Mouse (Mus musculus) limb, embryonic 14.5 days (tissue): ENCODE results near the gene Tmem229b. TPM values are rescaled to one million over a fixed set of nuclear protein-coding genes. Genes with fewer than 3 reads are reported as not detected.

ENCODE experiments used
- ATAC-seq: fragments of 200-750 bp; cut with Nextera tagmentation; 2 replicates; pipeline ENCODE4 v1.8.0; 2017; ENCODE audit warnings: low read depth, moderate number of reproducible peaks, moderate TSS enrichment; ENCODE audit not compliant: low FRiP score
- DNase-seq: peaks from one replicate; pipeline ENCODE4 v3.0.0-alpha.2; 2015; ENCODE audit warnings: low spot score
- H3K27ac ChIP-seq: fragments of 300-500 bp; sonication (generic); replicated peaks from 2 replicates; pipeline ENCODE4 v1.5.1; 2014; ENCODE audit warnings: low read depth, mild to moderate bottlenecking, low read length, moderate library complexity, mixed read lengths
- H3K27me3 ChIP-seq: fragments of 300-500 bp; sonication (generic); 2 replicates; pipeline ENCODE4 v1.6.1; 2014; ENCODE audit warnings: low read length, mixed read lengths; ENCODE audit not compliant: control insufficient read depth, insufficient read depth
- H3K36me3 ChIP-seq: fragments of 300-500 bp; sonication (generic); 2 replicates; pipeline ENCODE4 v1.6.1; 2014; ENCODE audit warnings: mild to moderate bottlenecking, low read length, moderate library complexity, mixed read lengths; ENCODE audit not compliant: control insufficient read depth, insufficient read depth
- H3K4me1 ChIP-seq: fragments of 300-500 bp; sonication (generic); 2 replicates; pipeline ENCODE4 v1.6.1; 2014; ENCODE audit warnings: antibody characterized with exemption, low read length, mixed read lengths; ENCODE audit not compliant: control insufficient read depth, insufficient read depth
- H3K4me2 ChIP-seq: fragments of 300-500 bp; sonication (generic); replicated peaks from 2 replicates; pipeline ENCODE4 v1.6.1; 2014; ENCODE audit warnings: low read depth, mild to moderate bottlenecking, low read length, moderate library complexity; ENCODE audit not compliant: severe bottlenecking
- H3K4me3 ChIP-seq: fragments of 300-500 bp; sonication (generic); replicated peaks from 2 replicates; pipeline ENCODE4 v1.5.1; 2014; ENCODE audit warnings: low read length
- H3K9ac ChIP-seq: fragments of 300-500 bp; sonication (generic); 2 replicates; pipeline ENCODE4 v1.6.1; 2014; ENCODE audit warnings: mild to moderate bottlenecking, low read depth, low read length, moderate library complexity; ENCODE audit not compliant: severe bottlenecking
- H3K9me3 ChIP-seq: fragments of 300-500 bp; sonication (generic); 2 replicates; pipeline ENCODE4 v1.6.1; 2016; ENCODE audit warnings: low read length; ENCODE audit not compliant: control insufficient read depth
- POLR2A ChIP-seq: fragments of 200-500 bp; IDR thresholded peaks from 2 replicates; pipeline ENCODE4 v1.8.0; 2012; ENCODE audit warnings: inconsistent platforms, mild to moderate bottlenecking, moderate library complexity, borderline replicate concordance; ENCODE audit not compliant: insufficient read depth, insufficient read length; ENCODE audit errors: extremely low read depth
- WGBS: fragments of 180-500 bp; shearing (Covaris S2); extraction: QIAGEN DNeasy Blood & Tissue Kit; methylation state at CpG from one replicate; pipeline ENCODE4 v1.1.7; 2014; 5-methylcytosine and 5-hydroxymethylcytosine counted together
- polyA plus RNA-seq, 2 experiments: library from polyadenylated mRNA; depleted of rRNA in 1 of 2; stranded (reverse) in 1 of 2; unstranded in 1 of 2; fragments of >200 nt; fragmentation: Nextera tagmentation in 1 of 2; extraction: Ambion mirVana in 1 of 2; gene quantifications; 2 replicates each; pipeline versions ENCODE4 v1.2.1 to v1.2.3; 2012 to 2014

Gene Tmem229b
- polyA plus RNA-seq, 2 experiments = 7.3 to 7.4 TPM

GRCm38 (mm10) chr12:79048898-79049297 is 41.5 kb upstream of the Tmem229b start:
- WGBS = 88% methylated on average over 1 of the region's 1 CpGs
- H3K4me2 ChIP-seq = no peak overlapping the region

DNA sequence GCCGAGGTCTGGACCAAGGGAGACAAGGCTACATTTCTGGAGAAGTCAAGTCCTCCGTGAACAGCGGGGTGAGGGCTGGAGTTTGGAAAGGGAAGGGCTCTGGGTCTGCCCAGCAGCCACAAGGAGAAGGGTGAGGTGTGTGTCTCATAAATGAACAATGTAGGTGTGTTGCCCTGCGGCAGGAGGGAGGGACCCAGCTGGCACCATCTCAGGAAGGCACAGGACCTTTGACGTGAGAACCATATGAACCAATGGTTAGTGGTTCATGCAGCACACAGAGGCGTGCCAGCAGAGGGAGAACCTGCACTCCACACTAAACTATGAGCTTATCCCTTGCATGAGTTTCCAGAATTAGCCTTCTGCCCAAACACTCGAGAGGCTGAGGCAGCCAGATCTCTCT is 39.8 kb upstream of the Tmem229b start:
- Histone ChIP-seq H3K27ac (no peak overlapping the region), H3K27me3 (no peaks in the 10 kb centered on the region), H3K36me3 (no peaks in the 10 kb centered on the region), H3K9me3 (no peaks in the 10 kb centered on the region), H3K4me1 (peaks cover 5% of the 10 kb centered on the region; the same call in 1 of the 2 replicates), H3K9ac (no peak overlapping the region), H3K4me3 (no peak overlapping the region), H3K4me2 (no peak overlapping the region)
- WGBS = 88% methylated on average over 7 of the region's 7 CpGs
- TF ChIP-seq POLR2A = no peak
- ATAC-seq = no peak
- DNase-seq = no peak

More at GRCm38 (mm10) chr12:79048898-79049297, 41.5 kb upstream of the Tmem229b start:
- H3K9ac ChIP-seq = no peak overlapping the region
- H3K36me3 ChIP-seq = no peaks in the 10 kb centered on the region
- ATAC-seq = no peak
- no peak for TF ChIP-seq POLR2A
- H3K4me1 ChIP-seq = peaks cover 5% of the 10 kb centered on the region; the same call in 1 of the 2 replicates
- H3K9me3 ChIP-seq = no peaks in the 10 kb centered on the region
- no peaks in the 10 kb centered on the region for H3K27me3 ChIP-seq
- H3K27ac ChIP-seq = no peak overlapping the region
- no peak overlapping the region for H3K4me3 ChIP-seq
- no peak for DNase-seq

- no peak for TF ChIP-seq POLR2A
- H3K27ac ChIP-seq = no peak overlapping the region
- 62% methylated on average over 6 of the region's 6 CpGs for WGBS
- H3K4me1 ChIP-seq = peaks cover 5% of the 10 kb centered on the region; the same call in 1 of the 2 replicates
- no peak overlapping the region for H3K4me2 ChIP-seq
- no peaks in the 10 kb centered on the region for H3K27me3 ChIP-seq
- no peak overlapping the region for H3K4me3 ChIP-seq
- peak; percentile 79 for DNase-seq
- H3K9me3 ChIP-seq = no peaks in the 10 kb centered on the region
- H3K9ac ChIP-seq = no peak overlapping the region
- ATAC-seq = no peak
- H3K36me3 ChIP-seq = no peaks in the 10 kb centered on the region
Observed at GRCm38 (mm10) chr12:79046171-79046570, 38.7 kb upstream of the Tmem229b start.

- Histone ChIP-seq H3K4me2 (no peak overlapping the region), H3K4me1 (peaks cover 5% of the 10 kb centered on the region; the same call in 1 of the 2 replicates), H3K9ac (no peak overlapping the region), H3K27me3 (no peaks in the 10 kb centered on the region), H3K9me3 (no peaks in the 10 kb centered on the region), H3K36me3 (no peaks in the 10 kb centered on the region), H3K27ac (no peak overlapping the region), H3K4me3 (no peak overlapping the region)
- no peak for TF ChIP-seq POLR2A
- WGBS = 55% methylated on average over 8 of the region's 8 CpGs
- DNase-seq (peak; percentile 81), ATAC-seq (peak; percentile 92)
Observed at GRCm38 (mm10) chr12:79044668-79045067, 37.2 kb upstream of the Tmem229b start.

GRCm38 (mm10) chr12:79041436-79041835 is 34.0 kb upstream of the Tmem229b start:
- H3K4me3 ChIP-seq = no peak overlapping the region
- no peak overlapping the region for H3K9ac ChIP-seq
- ATAC-seq (no peak), DNase-seq (no peak)
- H3K4me1 ChIP-seq = peaks cover 5% of the 10 kb centered on the region; the same call in 1 of the 2 replicates
- H3K4me2 ChIP-seq = no peak overlapping the region
- no peak for TF ChIP-seq POLR2A
- H3K36me3 ChIP-seq = no peaks in the 10 kb centered on the region
- no peak overlapping the region for H3K27ac ChIP-seq
- H3K27me3 ChIP-seq = no peaks in the 10 kb centered on the region
- no peaks in the 10 kb centered on the region for H3K9me3 ChIP-seq

DNA sequence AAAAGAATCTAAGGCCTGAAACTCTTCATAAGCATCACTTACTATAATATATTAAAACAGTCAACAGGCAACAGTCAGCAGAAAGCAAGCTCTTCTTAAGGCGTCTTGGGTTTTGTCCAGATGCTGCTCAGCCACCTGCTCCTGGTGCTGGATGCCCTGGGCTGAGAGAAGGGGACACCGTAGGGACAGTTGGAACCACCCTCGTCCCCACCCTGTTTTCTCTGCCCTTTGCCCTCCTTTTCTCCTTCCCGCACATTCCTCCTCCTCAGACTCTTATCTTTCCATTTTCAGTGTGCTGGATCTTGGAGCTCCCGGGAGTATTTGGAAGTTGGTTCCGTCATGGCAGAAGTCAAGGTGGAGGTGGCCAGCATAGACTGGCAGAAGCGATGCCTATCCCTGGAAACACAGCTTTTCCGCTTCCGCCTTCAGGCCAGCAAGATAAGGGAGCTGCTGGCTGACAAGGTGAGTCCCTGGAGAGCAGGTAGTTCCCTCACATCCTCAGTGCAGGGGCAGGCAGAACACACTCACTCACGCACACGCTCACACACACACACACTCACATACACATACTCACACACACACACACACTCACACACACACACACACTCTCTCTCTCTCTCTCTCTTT is 32.9 kb upstream of the Tmem229b start:
- no peak for DNase-seq
- no peak for ATAC-seq
- Histone ChIP-seq H3K36me3 (no peaks in the 10 kb centered on the region), H3K4me1 (peaks cover 5% of the 10 kb centered on the region; the same call in 1 of the 2 replicates), H3K27ac (no peak overlapping the region), H3K9me3 (no peaks in the 10 kb centered on the region), H3K4me2 (no peak overlapping the region), H3K27me3 (no peaks in the 10 kb centered on the region), H3K4me3 (no peak overlapping the region), H3K9ac (no peak overlapping the region)
- WGBS = 91% methylated on average over 11 of the region's 11 CpGs
- no peak for TF ChIP-seq POLR2A
